Mouse (Mus musculus): Measurements from ENCODE around the gene Cyp2e1.
A peak's percentile ranks its signal among the peaks of the same experiment; 100 is the strongest.
"Not testable (repeated sequence)": the region's sequence is repeated elsewhere in the genome, so short reads cannot be mapped to it uniquely, and the experiment has no call there.

Gene Cyp2e1

GRCm38 (mm10) chr7:140763447-140764020 is at the start of gene Cyp2e1:
Gene Cyp2e1 (plus strand): TSS chr7:140763739.
- DNase-seq (ENCODE audit: low read depth, low spot score) = no peak

GRCm38 (mm10) chr7:140717155-140718055 is 46.1 kb upstream of the Cyp2e1 start:
- DNase-seq (ENCODE audit: low read depth, low spot score) = no peak

- no peak for DNase-seq (ENCODE audit: low read depth, low spot score)
Observed at GRCm38 (mm10) chr7:140721095-140721494, 42.4 kb upstream of the Cyp2e1 start.

- DNase-seq (ENCODE audit: low read depth, low spot score) = no peak
Observed at GRCm38 (mm10) chr7:140725558-140725957, 38.0 kb upstream of the Cyp2e1 start.

GRCm38 (mm10) chr7:140733162-140733561 is 30.4 kb upstream of the Cyp2e1 start:
- DNase-seq (ENCODE audit: low read depth, low spot score) = peak; percentile 5

GRCm38 (mm10) chr7:140747402-140747801 is 16.1 kb upstream of the Cyp2e1 start:
- no peak for DNase-seq (ENCODE audit: low read depth, low spot score)

GRCm38 (mm10) chr7:140748116-140748826 is 15.3 kb upstream of the Cyp2e1 start:
- DNase-seq (ENCODE audit: low read depth, low spot score) = no peak

- no peak for DNase-seq (ENCODE audit: low read depth, low spot score)
Observed at GRCm38 (mm10) chr7:140748827-140749160, 14.7 kb upstream of the Cyp2e1 start.

GRCm38 (mm10) chr7:140754556-140754955 is 9.0 kb upstream of the Cyp2e1 start:
- no peak for DNase-seq (ENCODE audit: low read depth, low spot score)

GRCm38 (mm10) chr7:140756151-140756854 is 7.2 kb upstream of the Cyp2e1 start:
- no peak for DNase-seq (ENCODE audit: low read depth, low spot score)

GRCm38 (mm10) chr7:140760647-140761046 is 2.9 kb upstream of the Cyp2e1 start:
- DNase-seq (ENCODE audit: low read depth, low spot score) = no peak

GRCm38 (mm10) chr7:140765391-140765790 is 1.9 kb downstream of the Cyp2e1 start:
- DNase-seq (ENCODE audit: low read depth, low spot score) = not testable (repeated sequence)

GRCm38 (mm10) chr7:140765888-140766739 is 2.6 kb downstream of the Cyp2e1 start:
- DNase-seq (ENCODE audit: low read depth, low spot score) = no peak

- DNase-seq (ENCODE audit: low read depth, low spot score) = no peak
Observed at GRCm38 (mm10) chr7:140780548-140780947, 17.0 kb downstream of the Cyp2e1 start.

- peak; percentile 93 for DNase-seq (ENCODE audit: low read depth, low spot score)
Observed at GRCm38 (mm10) chr7:140787406-140788052, 24.0 kb downstream of the Cyp2e1 start, which contains the start of gene Syce1. Gene Syce1 (minus strand): TSS chr7:140787852.

GRCm38 (mm10) chr7:140788053-140788435 is 24.5 kb downstream of the Cyp2e1 start:
- no peak for DNase-seq (ENCODE audit: low read depth, low spot score)

- DNase-seq (ENCODE audit: low read depth, low spot score) = no peak
Observed at GRCm38 (mm10) chr7:140793541-140793940, 30.0 kb downstream of the Cyp2e1 start.

GRCm38 (mm10) chr7:140797619-140798018 is 34.1 kb downstream of the Cyp2e1 start:
- DNase-seq (ENCODE audit: low read depth, low spot score) = peak; percentile 25

GRCm38 (mm10) chr7:140798212-140798611 is 34.7 kb downstream of the Cyp2e1 start:
- DNase-seq (ENCODE audit: low read depth, low spot score) = no peak

GRCm38 (mm10) chr7:140802629-140803028 is 39.1 kb downstream of the Cyp2e1 start:
- no peak for DNase-seq (ENCODE audit: low read depth, low spot score)

All from ES-CJ7 (cell line).